Mouse (Mus musculus) fat pad, adult 2 months (tissue): ENCODE measurements around the gene H2al2c.
"Not testable (repeated sequence)": the region's sequence is repeated elsewhere in the genome, so short reads cannot be mapped to it uniquely, and the experiment has no call there.

Experiments
- DNase-seq: peaks from one replicate; pipeline ENCODE4 v3.0.0-alpha.2; 2011; ENCODE audit warnings: low read depth, low spot score; ENCODE audit errors: extremely low read depth

H2al2c gene

GRCm38 (mm10) chrY:2598799-2599198 lies at the start of gene H2al2c:
H2al2c (plus strand) TSS chrY:2599099.
- DNase-seq = not testable (repeated sequence)
